Mouse (Mus musculus) heart, postnatal 25 days (tissue): ENCODE measurements around the gene Satl1. TPM values are rescaled to one million over a fixed set of nuclear protein-coding genes. Genes with fewer than 3 reads are reported as not detected.
"Not testable (repeated sequence)": the region's sequence is repeated elsewhere in the genome, so short reads cannot be mapped to it uniquely, and the experiment has no call there.

Experiments
- DNase-seq: peaks from one replicate; pipeline ENCODE4 v3.0.0; 2022; ENCODE audit warnings: low spot score
- intact Hi-C: fragments of 180-260 bp; cut with DNase I; formaldehyde crosslinking; loops from one replicate; pipeline ENCODE4 v1.15.1; 2025
- total RNA-seq, 2 experiments: library from RNA; stranded (reverse); gene quantifications; 2 replicates each; pipeline ENCODE4 v1.2.3; 2021

Satl1 gene
- not detected for total RNA-seq

DNA sequence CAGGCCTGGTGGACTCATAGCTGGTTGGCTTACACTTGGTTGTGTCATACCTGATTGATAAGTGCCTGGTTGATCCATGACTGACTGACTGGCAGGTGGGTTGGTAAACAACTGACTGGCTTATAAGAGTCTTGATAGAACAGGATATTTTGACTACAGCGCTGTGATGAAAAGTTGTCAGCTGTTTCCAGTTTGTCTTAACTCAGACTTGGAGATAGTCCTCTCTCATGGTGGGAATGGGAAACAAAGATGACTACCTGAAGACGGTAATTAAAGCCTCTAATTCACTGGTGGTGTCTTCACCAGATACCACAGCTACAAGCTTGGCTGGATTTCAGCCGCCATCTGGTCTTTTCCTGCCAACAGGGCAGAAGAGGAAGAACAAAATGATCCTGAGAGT is at the start of gene Satl1:
Satl1 (minus strand) TSS at position 101 of the 400 bp plus-strand sequence.
- intact Hi-C loops = no loop called here
- DNase-seq = no peak

- intact Hi-C loops = no loop called here
- no peak for DNase-seq
Measured at GRCm38 (mm10) chrX:112438064-112438463, 31.5 kb upstream of the Satl1 start.

GRCm38 (mm10) chrX:112437580-112437979 is 31.0 kb upstream of the Satl1 start:
- intact Hi-C loops = no loop called here
- DNase-seq = no peak

DNA sequence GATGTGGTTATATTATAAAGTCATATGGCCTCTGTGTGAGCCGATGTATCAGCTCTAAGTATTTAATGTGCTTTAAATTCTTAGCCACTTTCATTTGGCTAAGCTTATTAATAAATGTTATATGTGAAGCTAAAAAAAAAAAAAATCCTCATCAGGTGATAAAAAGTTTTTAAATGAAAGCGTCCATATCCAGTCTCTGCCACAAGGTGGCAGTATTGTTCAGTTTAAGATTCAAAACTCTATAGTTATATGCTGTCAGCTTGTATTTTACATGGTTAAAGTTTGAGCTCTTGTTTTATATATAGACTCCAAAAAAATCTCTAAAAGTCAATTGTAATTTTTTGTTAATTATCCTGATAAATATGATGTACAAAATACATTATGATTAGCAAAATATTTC is 16.4 kb upstream of the Satl1 start:
- intact Hi-C loops = not testable (repeated sequence)

GRCm38 (mm10) chrX:112412309-112412708 is 5.7 kb upstream of the Satl1 start:
- DNase-seq = no peak
- intact Hi-C loops = no loop called here

More for the DNA sequence above, 16.4 kb upstream of the Satl1 start:
- DNase-seq = not testable (repeated sequence)

DNA sequence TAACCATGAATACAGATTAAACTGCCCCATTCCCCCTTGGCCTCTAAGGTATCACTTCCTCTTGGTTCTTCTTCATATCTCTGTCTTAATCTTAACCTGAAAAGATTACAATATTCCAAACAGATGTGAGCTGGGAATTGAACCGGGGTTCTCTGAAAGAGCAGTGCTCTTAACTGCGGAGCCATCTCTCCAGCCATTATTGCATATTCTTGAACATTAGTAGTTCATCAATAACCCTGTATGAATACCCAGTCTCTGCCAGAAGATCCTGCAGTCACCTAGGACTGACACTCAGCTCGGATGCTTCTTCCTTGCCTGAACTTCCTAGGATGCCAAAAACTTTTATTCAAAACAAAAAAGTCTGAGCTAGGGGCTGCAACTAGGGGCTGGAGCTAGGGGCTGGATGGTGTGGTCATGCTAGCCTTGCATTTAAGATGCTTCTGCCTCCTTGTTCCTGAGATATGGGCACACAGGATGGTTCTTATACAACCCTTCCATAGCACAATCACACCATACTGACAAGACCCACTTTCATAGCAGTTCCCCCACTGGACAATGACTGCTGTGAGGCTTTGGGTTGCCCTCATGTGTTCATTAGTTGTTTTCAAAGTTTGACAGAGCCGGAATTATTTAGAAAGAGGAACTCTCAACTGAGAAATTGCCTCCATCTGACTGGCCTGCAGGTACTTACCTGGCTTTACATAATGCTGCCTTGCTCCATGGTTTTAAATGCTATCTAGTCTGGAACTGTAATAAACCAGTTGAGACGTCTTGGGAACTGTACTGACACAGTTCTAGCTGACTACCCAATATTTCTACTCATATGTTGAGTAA is 35.8 kb downstream of the Satl1 start:
- DNase-seq = peak; percentile 27
- intact Hi-C loops = not testable (repeated sequence)

DNA sequence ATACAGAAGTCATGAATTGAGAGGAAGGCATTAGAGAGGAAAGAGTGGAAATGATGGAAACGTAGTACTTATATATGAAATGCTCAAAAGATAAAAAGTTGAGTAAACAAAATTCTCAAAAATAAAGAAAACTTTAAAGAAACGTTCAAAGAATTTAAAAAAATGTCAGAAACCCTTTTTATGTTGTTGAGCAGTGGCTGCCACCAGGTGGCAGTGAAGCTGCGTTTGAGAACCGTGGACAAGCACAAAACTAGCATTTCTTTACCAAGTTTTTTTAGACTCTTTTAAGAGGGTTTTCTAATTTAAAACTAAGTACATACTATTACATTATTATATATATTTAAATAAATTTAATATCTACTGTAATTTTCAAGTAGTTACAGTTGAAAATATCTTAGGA is 38.2 kb downstream of the Satl1 start:
- intact Hi-C loops = no loop called here
- DNase-seq = no peak

GRCm38 (mm10) chrX:112348395-112348791 is 58.2 kb downstream of the Satl1 start:
- intact Hi-C loops = no loop called here
- no peak for DNase-seq

- intact Hi-C loops = no loop called here
- no peak for DNase-seq
Measured at GRCm38 (mm10) chrX:112347467-112348394, 58.8 kb downstream of the Satl1 start.

- intact Hi-C loops = no loop called here
- no peak for DNase-seq
Measured at GRCm38 (mm10) chrX:112339486-112339885, 67.1 kb downstream of the Satl1 start.

Other genes starting within 250 kb of the Satl1 start
- not detected for gene 4933403O08Rik, start 167.7 kb downstream of the Satl1 start, total RNA-seq
- gene Apool, start 95.4 kb downstream of the Satl1 start, total RNA-seq = 10 to 100 TPM; 65.7 to 73.1 TPM
- not detected for gene 2010106E10Rik, start 88.5 kb upstream of the Satl1 start, total RNA-seq
- gene Zfp711, start 193.7 kb upstream of the Satl1 start, total RNA-seq = under 1 TPM; 0.64 to 0.78 TPM